Mouse (Mus musculus): ENCODE measurements around the gene Cyp1a1. TPM values are rescaled to one million over a fixed set of nuclear protein-coding genes. Genes with fewer than 3 reads are reported as not detected.

The Cyp1a1 gene
- total and polyA plus RNA-seq, 3 experiments: 0.09 to 0.78 (median 0.13) TPM

GRCm38 (mm10) chr9:57739863-57740262 lies 52.1 kb downstream of the Cyp1a1 start:
- Histone ChIP-seq H3K79me2 (replicated peaks; ENCODE audit: control insufficient read depth, insufficient read depth, low read length) (no peaks in the 10 kb centered on the region), H3K9ac (ENCODE audit: low read depth, low read length) (no peak overlapping the region), H3K27ac (no peak overlapping the region), H3K27me3 (ENCODE audit: control insufficient read depth, insufficient read depth, low read length) (no peaks in the 10 kb centered on the region), H3K36me3 (ENCODE audit: control insufficient read depth, insufficient read depth, low read length) (peaks cover 10% of the 10 kb centered on the region), H3K4me3 (no peak overlapping the region), H3K4me1 (ENCODE audit: control insufficient read depth, insufficient read depth, low read length) (peaks cover 10% of the 10 kb centered on the region)
- TF ChIP-seq CTCF (IDR thresholded peaks at IDR 0.05): no peak
- TF ChIP-seq EP300 (IDR thresholded peaks at IDR 0.05; ENCODE audit: insufficient read depth, low read depth, low read length): no peak
- no peak for TF ChIP-seq POLR2A (IDR thresholded peaks at IDR 0.05; ENCODE audit: insufficient read depth, low read depth, low read length)
- no peak for DNase-seq
- intact Hi-C loops (cut with DNase I): loop anchor here (5.0 kb wide), 1 partner anchor 33 kb away; the partner anchor contains the start of gene Edc3
- 90% methylated on average over 5 of the region's 5 CpGs for whole genome bisulfite sequencing

GRCm38 (mm10) chr9:57744462-57745091 lies 56.8 kb downstream of the Cyp1a1 start:
- DNase-seq: peak; percentile 31 to 52
- no peak overlapping the region for H3K9ac ChIP-seq (ENCODE audit: low read depth, low read length)
- H3K27me3 ChIP-seq (ENCODE audit: control insufficient read depth, insufficient read depth, low read length): no peaks in the 10 kb centered on the region
- WGBS: 58% methylated on average over 3 of the region's 3 CpGs
- H3K4me1 ChIP-seq (ENCODE audit: control insufficient read depth, insufficient read depth, low read length): peaks cover 9% of the 10 kb centered on the region
- intact Hi-C loops (cut with DNase I): loop anchor here (1.0 to 5.0 kb wide), 3 partner anchors 37 to 202 kb away; partner anchors contain the start of gene Edc3
- TF ChIP-seq CTCF (IDR thresholded peaks at IDR 0.05) (peak; percentile 89), EP300 (IDR thresholded peaks at IDR 0.05; ENCODE audit: insufficient read depth, low read depth, low read length) (no peak), POLR2A (IDR thresholded peaks at IDR 0.05; ENCODE audit: insufficient read depth, low read depth, low read length) (no peak)
- no peaks in the 10 kb centered on the region for H3K79me2 ChIP-seq (replicated peaks; ENCODE audit: control insufficient read depth, insufficient read depth, low read length)
- no peak overlapping the region for H3K4me3 ChIP-seq
- peaks cover 2% of the 10 kb centered on the region; the same call in 1 of the 2 replicates for H3K36me3 ChIP-seq (ENCODE audit: control insufficient read depth, insufficient read depth, low read length)
- no peak overlapping the region for H3K27ac ChIP-seq

- Histone ChIP-seq H3K4me1 (ENCODE audit: control insufficient read depth, insufficient read depth, low read length) (peaks cover 9% of the 10 kb centered on the region), H3K4me3 (no peak overlapping the region), H3K9ac (ENCODE audit: low read depth, low read length) (no peak overlapping the region), H3K79me2 (replicated peaks; ENCODE audit: control insufficient read depth, insufficient read depth, low read length) (no peaks in the 10 kb centered on the region), H3K27me3 (ENCODE audit: control insufficient read depth, insufficient read depth, low read length) (no peaks in the 10 kb centered on the region), H3K36me3 (ENCODE audit: control insufficient read depth, insufficient read depth, low read length) (peaks cover 7% of the 10 kb centered on the region), H3K27ac (no peak overlapping the region)
- no peak for DNase-seq
- TF ChIP-seq EP300 (IDR thresholded peaks at IDR 0.05; ENCODE audit: insufficient read depth, low read depth, low read length): no peak
- no peak for TF ChIP-seq CTCF (IDR thresholded peaks at IDR 0.05)
- TF ChIP-seq POLR2A (IDR thresholded peaks at IDR 0.05; ENCODE audit: insufficient read depth, low read depth, low read length): no peak
- 33% methylated on average over 1 of the region's 1 CpGs for WGBS
- intact Hi-C loops (cut with DNase I): loop anchor here (5.0 kb wide), 1 partner anchor 205 kb away; no protein-coding TSS in a partner anchor
Measured at GRCm38 (mm10) chr9:57747067-57747466, 59.3 kb downstream of the Cyp1a1 start.

- WGBS: 56% methylated on average over 6 of the region's 6 CpGs
- H3K4me3 ChIP-seq: no peak overlapping the region
- H3K36me3 ChIP-seq (ENCODE audit: control insufficient read depth, insufficient read depth, low read length): peaks cover 7% of the 10 kb centered on the region
- H3K4me1 ChIP-seq (ENCODE audit: control insufficient read depth, insufficient read depth, low read length): peaks cover 9% of the 10 kb centered on the region
- no peaks in the 10 kb centered on the region for H3K79me2 ChIP-seq (replicated peaks; ENCODE audit: control insufficient read depth, insufficient read depth, low read length)
- H3K9ac ChIP-seq (ENCODE audit: low read depth, low read length): no peak overlapping the region
- TF ChIP-seq POLR2A (IDR thresholded peaks at IDR 0.05; ENCODE audit: insufficient read depth, low read depth, low read length) (no peak), EP300 (IDR thresholded peaks at IDR 0.05; ENCODE audit: insufficient read depth, low read depth, low read length) (no peak), CTCF (IDR thresholded peaks at IDR 0.05) (no peak)
- no peak overlapping the region for H3K27ac ChIP-seq
- peak; percentile 55 to 62 for DNase-seq
- intact Hi-C loops (cut with DNase I): loop anchor here (5.0 kb wide), 1 partner anchor 206 kb away; no protein-coding TSS in a partner anchor
- H3K27me3 ChIP-seq (ENCODE audit: control insufficient read depth, insufficient read depth, low read length): no peaks in the 10 kb centered on the region
Measured at GRCm38 (mm10) chr9:57748137-57748536, 60.4 kb downstream of the Cyp1a1 start.

GRCm38 (mm10) chr9:57748831-57749230 lies 61.1 kb downstream of the Cyp1a1 start:
- Histone ChIP-seq H3K4me3 (no peak overlapping the region), H3K27me3 (ENCODE audit: control insufficient read depth, insufficient read depth, low read length) (no peaks in the 10 kb centered on the region), H3K9ac (ENCODE audit: low read depth, low read length) (no peak overlapping the region), H3K79me2 (replicated peaks; ENCODE audit: control insufficient read depth, insufficient read depth, low read length) (no peaks in the 10 kb centered on the region), H3K36me3 (ENCODE audit: control insufficient read depth, insufficient read depth, low read length) (peaks cover 7% of the 10 kb centered on the region), H3K27ac (no peak overlapping the region), H3K4me1 (ENCODE audit: control insufficient read depth, insufficient read depth, low read length) (peaks cover 9% of the 10 kb centered on the region)
- TF ChIP-seq CTCF (IDR thresholded peaks at IDR 0.05) (no peak), EP300 (IDR thresholded peaks at IDR 0.05; ENCODE audit: insufficient read depth, low read depth, low read length) (no peak), POLR2A (IDR thresholded peaks at IDR 0.05; ENCODE audit: insufficient read depth, low read depth, low read length) (no peak)
- intact Hi-C loops (cut with DNase I): loop anchor here (5.0 kb wide), 1 partner anchor 207 kb away; no protein-coding TSS in a partner anchor
- WGBS: 28% methylated on average over 1 of the region's 1 CpGs
- peak in 1 of 2 experiments; percentile 16 for DNase-seq

- no peak for TF ChIP-seq POLR2A (IDR thresholded peaks at IDR 0.05; ENCODE audit: insufficient read depth, low read depth, low read length)
- no peak for TF ChIP-seq CTCF (IDR thresholded peaks at IDR 0.05)
- no peak for TF ChIP-seq EP300 (IDR thresholded peaks at IDR 0.05; ENCODE audit: insufficient read depth, low read depth, low read length)
- H3K27ac ChIP-seq: no peak overlapping the region
- H3K4me1 ChIP-seq (ENCODE audit: control insufficient read depth, insufficient read depth, low read length): peaks cover 9% of the 10 kb centered on the region
- H3K9ac ChIP-seq (ENCODE audit: low read depth, low read length): no peak overlapping the region
- no peaks in the 10 kb centered on the region for H3K27me3 ChIP-seq (ENCODE audit: control insufficient read depth, insufficient read depth, low read length)
- no peaks in the 10 kb centered on the region for H3K79me2 ChIP-seq (replicated peaks; ENCODE audit: control insufficient read depth, insufficient read depth, low read length)
- intact Hi-C loops (cut with DNase I): no loop called here
- no peak overlapping the region for H3K4me3 ChIP-seq
- no peak for DNase-seq
- whole genome bisulfite sequencing: 76% methylated on average over 7 of the region's 7 CpGs
- H3K36me3 ChIP-seq (ENCODE audit: control insufficient read depth, insufficient read depth, low read length): peaks cover 7% of the 10 kb centered on the region
Measured at GRCm38 (mm10) chr9:57750901-57751300, 63.2 kb downstream of the Cyp1a1 start.

Other genes with a start within 250 kb of the Cyp1a1 start
- 1 to 10 TPM; 7.3 to 7.6 TPM for gene Ppcdc, start 247.8 kb upstream of the Cyp1a1 start, total RNA-seq (2021)
- 16.9 and 22.9 TPM in 2 replicates for gene Ppcdc, start 247.8 kb upstream of the Cyp1a1 start, polyA plus RNA-seq (2012; rRNA removed)
- gene Scamp5, start 219.9 kb upstream of the Cyp1a1 start, total RNA-seq (2021): 1 to 10 TPM; 3.9 to 4.9 TPM
- gene Scamp5, start 219.9 kb upstream of the Cyp1a1 start, polyA plus RNA-seq (2012; rRNA removed): 15.9 and 21.4 TPM in 2 replicates
- 1 to 10 TPM; 1.6 TPM for gene Rpp25, start 183.9 kb upstream of the Cyp1a1 start, total RNA-seq (2021)
- 2.1 TPM in 2 replicates for gene Rpp25, start 183.9 kb upstream of the Cyp1a1 start, polyA plus RNA-seq (2012; rRNA removed)
- 1,000 to 10,000 TPM; 2,350 to 2,717 TPM for gene Cox5a, start 166.7 kb upstream of the Cyp1a1 start, total RNA-seq (2021)
- 1,522 and 1,780 TPM in 2 replicates for gene Cox5a, start 166.7 kb upstream of the Cyp1a1 start, polyA plus RNA-seq (2012; rRNA removed)
- 1 to 10 TPM; 8.1 to 8.3 TPM for gene Fam219b, start 150.4 kb upstream of the Cyp1a1 start, total RNA-seq (2021)
- gene Fam219b, start 150.4 kb upstream of the Cyp1a1 start, polyA plus RNA-seq (2012; rRNA removed): 3.1 and 4.7 TPM in 2 replicates
- gene Mpi, start 135.2 kb upstream of the Cyp1a1 start, total RNA-seq (2021): 100 to 1,000 TPM; 119 to 132 TPM
- 146 and 266 TPM in 2 replicates for gene Mpi, start 135.2 kb upstream of the Cyp1a1 start, polyA plus RNA-seq (2012; rRNA removed)
- gene Scamp2, start 127.0 kb upstream of the Cyp1a1 start, total RNA-seq (2021): 10 to 100 TPM; 25.7 to 26.7 TPM
- 43.9 and 54.8 TPM in 2 replicates for gene Scamp2, start 127.0 kb upstream of the Cyp1a1 start, polyA plus RNA-seq (2012; rRNA removed)
- gene Ulk3, start 98.5 kb upstream of the Cyp1a1 start, total RNA-seq (2021): 1 to 10 TPM; 5.7 to 6.7 TPM
- gene Ulk3, start 98.5 kb upstream of the Cyp1a1 start, polyA plus RNA-seq (2012; rRNA removed): 19.1 and 23.3 TPM in 2 replicates
- gene Cplx3, start 81.6 kb upstream of the Cyp1a1 start, total RNA-seq (2021): not detected
- not detected in 2 replicates for gene Cplx3, start 81.6 kb upstream of the Cyp1a1 start, polyA plus RNA-seq (2012; rRNA removed)
- gene Lman1l, start 67.2 kb upstream of the Cyp1a1 start, total RNA-seq (2021): not detected
- gene Lman1l, start 67.2 kb upstream of the Cyp1a1 start, polyA plus RNA-seq (2012; rRNA removed): 0.20 TPM in 1 of 2 replicates, not detected in the other
- gene Csk, start 34.3 kb upstream of the Cyp1a1 start, total RNA-seq (2021): 10 to 100 TPM; 23.3 to 29.7 TPM
- 19.4 and 20.6 TPM in 2 replicates for gene Csk, start 34.3 kb upstream of the Cyp1a1 start, polyA plus RNA-seq (2012; rRNA removed)
- not detected for gene Cyp1a2, start 4.2 kb upstream of the Cyp1a1 start, total RNA-seq (2021)
- gene Cyp1a2, start 4.2 kb upstream of the Cyp1a1 start, polyA plus RNA-seq (2012; rRNA removed): 1.00 TPM in 1 of 2 replicates, not detected in the other
- gene Edc3, start 20.6 kb downstream of the Cyp1a1 start, total RNA-seq (2021): 1 to 10 TPM; 5.3 to 5.7 TPM
- gene Edc3, start 20.6 kb downstream of the Cyp1a1 start, polyA plus RNA-seq (2012; rRNA removed): 5.5 and 6.6 TPM in 2 replicates
- 10 to 100 TPM; 27.6 to 33.8 TPM for gene Clk3, start 77.9 kb downstream of the Cyp1a1 start, total RNA-seq (2021)
- gene Clk3, start 77.9 kb downstream of the Cyp1a1 start, polyA plus RNA-seq (2012; rRNA removed): 61.7 and 124 TPM in 2 replicates
- 1 to 10 TPM; 4.0 to 4.6 TPM for gene Arid3b, start 148.9 kb downstream of the Cyp1a1 start, total RNA-seq (2021)
- gene Arid3b, start 148.9 kb downstream of the Cyp1a1 start, polyA plus RNA-seq (2012; rRNA removed): 3.6 and 3.8 TPM in 2 replicates
- gene Ubl7, start 223.1 kb downstream of the Cyp1a1 start, total RNA-seq (2021): 10 to 100 TPM; 75.2 to 83.2 TPM
- 139 and 142 TPM in 2 replicates for gene Ubl7, start 223.1 kb downstream of the Cyp1a1 start, polyA plus RNA-seq (2012; rRNA removed)